Mouse (Mus musculus): ENCODE measurements around the gene Cenpp.

DNA sequence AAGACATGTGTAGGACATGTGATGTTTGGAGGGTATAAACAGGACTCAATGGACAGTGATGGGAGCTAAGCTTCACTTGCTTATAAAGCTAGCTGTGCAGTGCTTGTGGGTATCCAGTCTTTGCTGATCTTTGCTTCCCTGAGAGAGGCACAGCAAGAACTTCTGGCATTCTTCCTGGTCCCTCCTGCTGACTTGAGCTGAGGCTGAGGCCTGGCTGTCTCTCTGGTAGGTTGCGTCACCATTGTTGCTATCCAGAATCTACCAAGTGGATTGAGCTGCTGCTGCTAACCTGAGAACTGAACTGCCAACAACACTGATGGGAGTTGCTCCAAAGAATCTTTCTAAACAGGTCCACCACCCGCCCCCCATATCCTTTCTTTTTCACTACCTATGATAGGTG is 23.5 kb downstream of the Cenpp start:
- no peak for TF ChIP-seq CTCF (IDR thresholded peaks at IDR 0.05; ENCODE audit: control insufficient read depth, insufficient read depth, low read length)
- TF ChIP-seq POLR2A (IDR thresholded peaks at IDR 0.05; ENCODE audit: borderline replicate concordance, control insufficient read depth, low read depth, low read length), result no peak

Measured in bone marrow, adult 2 months (tissue).